Mouse (Mus musculus) kidney, adult 8-10 months (tissue): Measurements from ENCODE around the gene Tex12.

Experiments
- DNase-seq, 2 experiments: peaks; one replicate each; pipeline ENCODE4 v3.0.0; 2022

The Tex12 gene

GRCm38 (mm10) chr9:50561145-50561917 lies at the start of gene Tex12:
TSS of gene Tex12 (minus strand) at chr9:50561325.
- DNase-seq, result no peak

- no peak for DNase-seq
These were observed 43.2 kb upstream of the Tex12 start for GRCm38 (mm10) chr9:50604338-50604737.

- no peak for DNase-seq
These were observed 42.8 kb upstream of the Tex12 start for GRCm38 (mm10) chr9:50603998-50604324.

GRCm38 (mm10) chr9:50603189-50603997 lies 42.3 kb upstream of the Tex12 start, which contains the start of the genes Sdhd and Timm8b:
TSS of gene Sdhd (minus strand) at chr9:50603812.
TSS of gene Timm8b (plus strand) at chr9:50603910.
- DNase-seq, result peak; percentile 95 to 96

GRCm38 (mm10) chr9:50602055-50602845 lies 41.1 kb upstream of the Tex12 start:
- DNase-seq, result peak in 1 of 2 experiments; percentile 42

GRCm38 (mm10) chr9:50601536-50601935 lies 40.4 kb upstream of the Tex12 start:
- DNase-seq, result no peak

GRCm38 (mm10) chr9:50596973-50597372 lies 35.8 kb upstream of the Tex12 start:
- DNase-seq, result no peak

- DNase-seq, result peak; percentile 37 to 43
These were observed 33.8 kb upstream of the Tex12 start for GRCm38 (mm10) chr9:50594794-50595417.

- DNase-seq, result peak in 1 of 2 experiments; percentile 43
These were observed 32.4 kb upstream of the Tex12 start for GRCm38 (mm10) chr9:50593544-50593943.

GRCm38 (mm10) chr9:50592955-50593354 lies 31.8 kb upstream of the Tex12 start:
- DNase-seq, result no peak

- no peak for DNase-seq
These were observed 29.9 kb upstream of the Tex12 start for GRCm38 (mm10) chr9:50590856-50591518.

GRCm38 (mm10) chr9:50586955-50587354 lies 25.8 kb upstream of the Tex12 start:
- no peak for DNase-seq

GRCm38 (mm10) chr9:50585145-50585818 lies 24.2 kb upstream of the Tex12 start:
- peak; percentile 82 to 88 for DNase-seq

- DNase-seq, result no peak
These were observed 19.2 kb upstream of the Tex12 start for GRCm38 (mm10) chr9:50580370-50580769.

- DNase-seq, result no peak
These were observed 8.7 kb upstream of the Tex12 start for GRCm38 (mm10) chr9:50569599-50570525.

GRCm38 (mm10) chr9:50567881-50568280 lies 6.8 kb upstream of the Tex12 start:
- DNase-seq, result no peak

GRCm38 (mm10) chr9:50567372-50567771 lies 6.2 kb upstream of the Tex12 start:
- DNase-seq, result no peak

GRCm38 (mm10) chr9:50565940-50566339 lies 4.8 kb upstream of the Tex12 start:
- DNase-seq, result no peak

- DNase-seq, result no peak
These were observed 4.0 kb upstream of the Tex12 start for GRCm38 (mm10) chr9:50565173-50565572.

- no peak for DNase-seq
These were observed 814 bp upstream of the Tex12 start for GRCm38 (mm10) chr9:50561918-50562360.
